Mouse (Mus musculus) ovary, adult 18-20 months (tissue): Measurements from ENCODE around the gene Stip1.
A peak's percentile ranks its signal among the peaks of the same experiment; 100 is the strongest.
"Not testable (repeated sequence)": the region's sequence is repeated elsewhere in the genome, so short reads cannot be mapped to it uniquely, and the experiment has no call there.

Source experiments
- DNase-seq: peaks from one replicate; pipeline ENCODE4 v3.0.0; 2022; ENCODE audit warnings: low spot score, mixed read lengths

The Stip1 gene

DNA sequence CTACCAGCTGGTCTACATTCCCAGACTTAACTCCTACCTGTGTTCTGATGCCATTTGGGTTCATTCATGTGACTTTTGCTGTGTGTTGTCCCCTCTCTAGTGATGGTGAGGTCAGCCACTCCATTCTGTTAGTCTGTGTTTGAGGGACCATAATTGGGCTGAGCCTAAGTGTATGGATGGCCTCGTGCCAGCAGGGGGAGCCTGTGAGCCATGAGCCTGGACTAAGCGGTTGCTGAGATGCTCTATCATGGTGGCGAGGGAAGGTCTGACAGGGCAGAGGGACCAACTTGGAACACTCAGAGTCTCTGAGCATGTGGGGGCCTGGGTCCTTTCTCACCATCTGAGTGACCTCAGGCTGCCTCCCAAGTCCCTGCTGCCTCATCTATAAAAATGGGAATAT is 24.8 kb upstream of the Stip1 start:
- DNase-seq = peak; percentile 46

DNA sequence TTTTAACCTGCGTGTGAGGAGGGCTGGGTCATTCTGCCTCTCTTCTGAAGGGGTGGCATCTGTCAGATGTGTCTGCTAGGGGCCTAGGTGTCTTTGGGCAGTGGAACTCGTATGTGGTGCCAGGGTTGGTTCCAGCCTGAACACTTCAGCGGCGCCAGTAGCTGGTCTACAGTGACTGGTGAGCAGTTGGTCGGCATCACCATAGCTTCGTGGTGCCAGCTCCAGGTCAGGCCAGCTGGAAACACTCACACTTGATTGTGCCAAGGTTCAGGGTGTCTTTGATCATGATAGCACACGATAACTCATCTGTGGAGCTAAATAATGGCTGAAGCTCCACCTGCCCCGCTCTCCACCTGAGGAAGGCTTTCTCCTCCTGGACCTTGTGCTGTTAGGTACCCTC is 23.1 kb upstream of the Stip1 start:
- DNase-seq = no peak

DNA sequence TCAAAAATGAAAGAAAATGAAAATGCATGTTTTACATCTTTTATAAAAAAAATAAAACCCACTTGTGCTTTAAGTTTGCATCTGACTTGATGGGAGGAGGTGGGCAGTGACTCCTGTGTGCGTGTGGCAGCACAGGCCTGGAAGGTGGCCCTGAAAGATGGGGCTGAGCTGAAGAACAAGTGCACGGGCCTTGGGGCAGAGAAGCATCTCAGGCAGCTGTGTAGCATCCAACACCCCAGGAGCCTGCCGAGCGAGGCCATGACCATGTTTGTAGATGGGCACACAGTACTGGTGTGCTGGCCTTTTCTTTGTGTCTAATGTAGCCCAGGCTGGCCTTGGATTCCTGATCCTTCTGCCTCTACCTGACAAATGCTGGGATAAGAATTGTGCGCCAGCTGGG is 22.3 kb upstream of the Stip1 start:
- no peak for DNase-seq

DNA sequence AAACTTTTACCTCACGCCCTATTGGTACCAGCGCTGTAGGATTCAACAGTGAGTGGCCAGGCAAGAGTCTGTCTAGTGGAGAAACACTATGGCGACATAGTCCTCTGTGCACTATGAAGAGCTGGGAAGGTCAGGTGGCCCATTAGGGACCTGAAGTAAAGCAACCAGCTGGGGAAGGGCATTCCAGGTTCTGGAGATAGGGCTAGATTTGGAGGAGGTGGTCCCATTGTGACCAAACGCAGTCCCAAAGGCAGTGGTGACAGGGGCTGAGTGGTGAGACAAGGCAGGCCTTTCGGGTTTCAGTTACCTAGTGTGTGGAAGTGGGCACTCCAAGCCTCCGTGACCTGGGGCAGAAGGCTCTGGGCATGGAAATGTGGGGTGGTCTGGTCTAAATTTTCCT is 18.8 kb upstream of the Stip1 start:
- DNase-seq = no peak

DNA sequence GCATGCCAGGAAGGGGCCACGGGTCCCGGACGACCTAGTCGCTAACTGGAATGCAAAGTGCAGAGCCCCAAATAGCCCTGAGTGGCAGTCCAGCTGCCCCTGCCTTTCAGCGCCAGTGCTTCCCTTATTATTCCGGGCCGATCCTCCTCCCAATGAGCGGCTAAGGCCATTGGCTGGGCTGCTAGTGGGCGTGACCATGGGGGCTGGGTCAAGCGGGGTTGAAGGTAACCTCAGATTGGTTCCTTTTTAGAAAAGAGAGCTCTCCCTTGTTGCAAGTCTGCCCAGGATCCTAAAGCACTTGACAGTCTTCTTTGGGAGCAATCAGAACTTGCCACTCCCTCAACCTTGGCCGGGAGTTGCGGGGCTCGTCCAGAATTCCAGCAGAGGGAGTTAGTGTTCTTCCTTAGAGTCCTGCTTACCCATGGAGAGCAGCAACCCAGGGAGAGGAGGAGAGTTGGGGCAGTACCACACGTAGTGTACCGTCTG is 18.0 kb upstream of the Stip1 start:
- peak; percentile 86 for DNase-seq

DNA sequence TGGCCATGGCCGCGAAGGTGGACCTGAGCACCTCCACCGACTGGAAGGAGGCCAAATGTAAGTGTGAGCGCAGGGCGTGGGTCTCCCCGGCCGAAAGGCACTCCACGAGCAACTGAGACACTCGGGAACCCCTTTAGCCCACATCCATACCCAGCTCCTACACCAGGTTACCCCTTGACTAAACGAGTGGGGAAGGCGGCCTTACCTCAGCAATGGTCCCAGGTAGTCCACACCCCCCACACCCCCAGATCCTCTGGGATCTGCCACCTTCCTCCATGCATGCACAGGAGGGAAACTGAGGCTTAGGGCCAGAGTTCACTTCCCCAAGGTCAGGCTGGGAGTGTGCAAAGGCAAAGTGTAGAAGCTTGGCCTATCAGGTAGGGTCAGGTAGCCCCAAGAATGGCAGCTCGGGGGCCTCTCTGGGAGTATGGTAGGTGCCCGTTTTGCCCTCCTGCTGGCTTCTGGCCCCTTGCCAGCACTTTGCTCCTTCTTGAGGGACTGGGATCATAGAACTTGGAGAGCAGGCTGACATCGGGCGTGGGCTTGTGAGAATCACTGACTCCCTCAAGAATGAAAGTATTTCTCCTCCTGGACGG is 17.5 kb upstream of the Stip1 start:
- no peak for DNase-seq

DNA sequence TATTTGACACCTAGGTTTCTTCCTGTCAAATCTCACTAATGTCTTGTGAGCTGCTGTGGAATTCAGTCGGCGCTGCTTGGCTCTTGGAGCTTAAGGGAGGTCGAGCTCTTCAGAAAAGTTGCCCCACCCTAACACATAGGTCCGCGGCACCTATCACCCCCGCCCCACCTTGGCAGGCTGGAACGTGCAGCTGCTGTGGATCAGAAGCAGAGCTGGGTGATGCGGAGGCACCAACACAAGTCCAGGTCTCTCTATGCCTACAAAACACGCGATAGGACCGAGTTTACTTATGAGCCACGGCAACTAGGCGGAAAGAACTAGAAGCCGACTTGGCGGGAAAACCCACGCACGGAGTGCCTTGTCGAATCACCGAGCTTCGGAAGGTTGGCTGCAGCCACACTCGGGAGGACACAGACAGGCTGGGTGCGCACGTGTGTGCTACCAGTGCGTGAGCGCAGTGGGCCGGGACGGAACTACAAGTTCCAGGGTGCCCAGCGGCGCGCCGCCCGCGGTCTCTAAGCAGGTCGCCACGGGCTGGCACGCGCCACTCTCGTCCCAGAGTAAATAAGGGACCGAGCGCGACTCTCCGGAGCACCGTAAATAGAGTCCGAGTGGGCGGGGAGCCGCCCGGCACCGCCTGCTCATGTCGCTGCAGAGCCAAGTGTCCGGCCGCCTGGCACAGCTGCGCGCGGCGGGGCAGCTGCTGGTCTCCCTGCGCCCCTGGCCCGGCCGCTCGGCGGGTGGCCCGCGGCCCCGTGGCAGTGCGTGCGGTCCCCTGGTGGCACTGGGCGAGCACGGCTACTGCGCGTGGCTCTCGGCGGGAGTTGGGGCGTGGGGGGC is 16.7 kb upstream of the Stip1 start, which contains the start of gene Macrod1:
Macrod1 (plus strand) TSS at position 563 of the 840 bp plus-strand sequence.
- DNase-seq = peak; percentile 64

DNA sequence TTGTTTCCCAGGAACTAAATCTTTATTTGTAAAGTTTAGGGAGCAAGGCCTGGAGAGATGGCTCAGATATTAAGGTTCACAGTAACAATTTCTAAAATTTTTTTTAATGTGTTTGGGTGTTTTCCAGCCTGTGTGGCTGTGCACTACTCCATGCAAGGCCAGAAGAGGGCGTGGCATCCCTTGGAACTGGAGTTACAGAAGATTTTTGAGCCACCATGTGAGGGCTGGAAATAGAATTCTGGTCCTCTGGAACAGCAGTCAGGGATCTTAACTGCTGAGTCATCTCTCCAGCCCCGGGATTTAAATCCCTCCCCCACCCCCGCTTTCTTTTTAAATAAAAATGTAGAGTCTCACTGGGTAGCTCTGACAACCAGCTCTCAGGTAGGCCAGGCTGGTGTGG is 15.4 kb upstream of the Stip1 start:
- DNase-seq = no peak

DNA sequence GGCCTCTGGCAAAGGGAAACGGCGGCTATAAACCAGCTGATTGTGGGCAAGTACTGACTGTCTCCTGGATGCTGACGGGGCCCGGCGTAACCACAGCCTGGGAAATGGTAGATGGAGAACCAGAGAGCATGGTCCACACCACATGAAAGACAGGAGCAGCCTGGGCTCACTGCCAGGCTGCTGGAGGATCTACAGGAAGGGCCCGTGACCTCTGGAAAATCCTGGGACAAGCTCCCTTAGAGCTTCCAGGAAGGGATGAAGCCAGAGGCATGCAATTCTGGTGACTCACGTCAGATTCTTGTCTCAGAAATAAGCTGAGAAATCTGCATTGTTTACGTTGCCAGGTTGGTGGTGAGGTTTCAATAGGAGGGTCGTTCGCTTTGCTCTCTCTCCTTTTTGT is 15.0 kb upstream of the Stip1 start:
- no peak for DNase-seq

DNA sequence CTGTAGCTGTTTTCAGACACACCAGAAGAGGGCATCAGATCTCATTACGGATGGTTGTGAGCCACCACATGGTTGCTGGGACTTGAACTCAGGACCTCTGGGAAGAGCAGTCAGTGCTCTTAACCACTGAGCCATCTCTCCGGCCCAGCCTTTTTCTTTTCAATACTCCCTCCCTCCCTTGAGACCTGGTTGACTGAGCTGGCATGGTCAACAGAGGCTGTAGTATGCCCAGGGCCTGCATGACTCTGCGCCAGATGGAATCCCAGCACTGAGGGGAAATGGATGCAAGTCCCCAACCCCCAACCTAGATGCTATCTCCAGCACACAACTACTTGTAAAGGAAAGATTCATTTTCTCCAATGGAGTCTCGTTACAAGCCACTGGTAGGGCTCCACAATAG is 13.6 kb upstream of the Stip1 start:
- DNase-seq = not testable (repeated sequence)

DNA sequence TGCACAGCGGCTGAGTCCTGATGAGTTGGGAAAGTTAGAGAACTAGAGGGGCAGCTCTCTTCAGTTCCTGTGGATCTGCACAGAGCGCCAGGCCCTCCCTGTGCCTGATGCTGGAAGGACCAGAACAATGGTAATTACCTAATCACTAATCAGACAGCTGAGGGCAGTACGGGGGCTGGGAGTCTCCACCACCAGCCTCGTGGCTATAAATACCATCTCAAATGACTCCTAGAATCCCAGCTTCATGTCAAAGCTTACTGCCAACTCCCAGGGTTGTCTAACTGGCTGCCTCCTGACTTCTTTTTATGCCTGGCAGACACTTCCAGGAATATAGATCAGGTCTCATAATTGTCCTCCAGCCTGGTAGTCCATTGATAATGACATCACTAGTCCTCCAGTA is 4.9 kb upstream of the Stip1 start:
- no peak for DNase-seq

DNA sequence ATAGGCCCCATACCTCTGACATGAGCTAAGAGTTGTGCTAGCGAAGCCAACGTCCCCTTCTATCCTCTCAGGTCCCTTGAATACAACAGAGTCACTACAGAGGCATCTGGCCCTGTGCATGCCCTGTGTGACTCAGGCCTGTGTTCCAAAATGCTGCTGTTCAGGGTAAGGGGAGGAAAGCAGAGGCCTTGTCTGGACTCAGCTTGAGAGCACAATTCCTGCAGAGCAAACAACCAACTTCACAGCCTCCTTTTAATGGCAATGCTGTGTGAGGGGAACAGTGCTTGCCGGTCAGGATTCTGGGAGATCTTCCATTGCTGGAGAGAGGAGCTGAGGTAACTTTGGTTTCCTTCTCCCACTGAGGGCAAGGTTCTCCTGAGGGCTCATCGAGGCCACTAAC is 4.5 kb upstream of the Stip1 start:
- no peak for DNase-seq

DNA sequence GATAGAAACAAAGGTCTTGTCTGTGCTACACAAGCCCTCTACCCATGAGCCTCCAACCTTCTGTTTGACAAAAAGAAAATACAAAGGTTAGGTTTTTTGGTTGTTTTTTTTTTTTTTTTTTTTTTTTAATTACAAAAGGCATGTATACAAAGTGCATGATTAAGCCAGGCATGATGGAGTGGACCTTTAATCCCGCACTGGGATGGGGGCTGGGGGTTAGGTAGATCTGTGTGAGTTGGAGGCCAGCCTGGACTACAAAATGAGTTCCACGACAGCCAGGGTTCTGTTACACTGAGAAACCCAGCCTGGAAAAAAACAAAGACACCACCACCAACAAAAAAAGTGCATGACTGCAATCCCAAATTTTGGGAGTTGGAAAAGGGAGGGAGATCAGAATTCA is 1.4 kb upstream of the Stip1 start:
- no peak for DNase-seq

DNA sequence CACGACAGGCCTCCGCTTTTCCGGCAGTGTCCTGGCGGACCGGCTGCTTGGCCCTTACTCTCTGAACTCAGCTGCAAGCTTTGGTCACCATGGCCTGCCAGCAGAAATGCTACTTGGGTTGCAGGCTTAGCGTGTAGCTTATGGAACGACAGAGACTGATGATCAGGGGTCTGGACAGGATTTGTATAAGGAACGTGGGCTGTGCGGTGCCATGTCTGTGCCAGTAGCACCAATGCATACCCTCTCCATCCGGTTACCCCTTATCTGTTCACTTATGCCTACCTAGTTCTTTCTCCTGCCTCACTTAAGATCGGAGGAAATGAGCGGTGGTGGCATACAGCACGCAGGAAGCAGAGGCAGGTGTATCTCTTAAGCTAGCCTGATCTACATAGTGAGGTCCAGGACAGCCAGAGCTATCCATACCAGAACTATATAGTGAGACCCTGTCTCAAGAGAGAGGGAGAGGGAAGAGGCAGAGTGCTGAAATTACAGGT is 917 bp upstream of the Stip1 start:
- DNase-seq = no peak

DNA sequence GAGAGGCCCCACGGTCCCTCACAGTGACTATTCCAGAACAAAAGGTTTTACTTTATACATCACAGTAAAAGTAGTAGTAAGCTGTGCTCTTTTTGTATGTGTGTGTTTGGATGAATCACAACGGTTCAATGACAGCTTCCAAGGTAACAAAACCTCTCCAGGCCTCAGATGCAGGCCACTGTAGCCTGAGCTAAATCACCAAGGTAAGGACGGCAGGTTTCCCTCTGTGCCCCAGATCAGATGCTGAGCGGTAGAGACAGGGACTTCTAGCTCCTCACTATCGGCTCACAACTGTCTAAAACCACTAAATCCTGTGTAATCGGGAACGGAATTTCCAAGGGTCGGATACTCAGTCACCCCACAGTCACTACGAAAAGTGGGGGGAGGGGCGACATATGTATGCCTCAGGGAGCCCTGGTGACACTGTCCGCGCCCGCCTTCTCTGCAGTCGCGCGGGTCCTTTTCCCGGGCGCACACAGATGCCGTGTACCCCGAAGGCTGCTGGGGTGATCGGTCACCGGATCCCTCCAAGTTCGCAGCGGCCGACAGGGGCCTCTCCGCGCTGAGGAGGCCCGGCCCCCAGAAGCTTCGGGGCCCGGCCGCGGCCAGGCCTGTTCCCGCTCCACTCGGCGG is 563 bp downstream of the Stip1 start:
- DNase-seq = no peak

DNA sequence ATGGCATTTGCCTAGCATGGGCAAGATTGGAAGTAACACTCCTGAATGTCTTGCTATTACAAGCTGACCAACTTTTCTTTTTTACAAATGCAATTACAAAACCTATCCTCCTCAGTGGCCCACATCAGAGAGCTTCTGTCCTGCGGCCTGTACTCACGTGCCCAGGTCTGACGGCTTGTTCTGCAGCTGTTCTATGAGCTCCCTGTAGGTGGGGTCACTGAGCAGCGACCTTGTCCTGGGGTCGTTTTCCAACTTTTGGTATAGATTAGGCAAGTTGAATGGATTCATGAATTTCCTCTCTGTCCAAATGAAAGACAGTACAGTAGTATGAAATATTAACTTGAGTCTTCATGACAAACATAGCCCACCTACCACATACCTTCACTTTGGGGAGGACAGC is 5.8 kb downstream of the Stip1 start:
- no peak for DNase-seq

DNA sequence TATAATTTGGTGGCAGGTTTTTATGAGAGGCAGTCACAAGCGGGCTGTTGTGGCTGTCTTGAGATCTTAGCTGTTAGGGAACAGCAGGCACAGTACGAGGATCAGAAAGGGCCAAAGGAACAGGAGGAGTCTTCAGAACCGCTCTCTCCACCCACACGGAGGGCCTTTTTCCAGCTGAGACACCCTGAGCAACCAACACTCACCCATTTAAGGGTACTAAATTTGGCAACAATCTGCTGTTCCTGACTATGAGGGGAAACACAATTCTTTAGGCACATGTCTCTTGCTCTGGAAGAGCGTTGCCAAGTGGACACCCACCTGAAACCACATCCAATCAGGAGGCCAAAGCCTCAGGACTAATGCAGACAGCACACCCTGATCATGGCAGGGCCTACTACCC is 10.2 kb downstream of the Stip1 start:
- DNase-seq = no peak

DNA sequence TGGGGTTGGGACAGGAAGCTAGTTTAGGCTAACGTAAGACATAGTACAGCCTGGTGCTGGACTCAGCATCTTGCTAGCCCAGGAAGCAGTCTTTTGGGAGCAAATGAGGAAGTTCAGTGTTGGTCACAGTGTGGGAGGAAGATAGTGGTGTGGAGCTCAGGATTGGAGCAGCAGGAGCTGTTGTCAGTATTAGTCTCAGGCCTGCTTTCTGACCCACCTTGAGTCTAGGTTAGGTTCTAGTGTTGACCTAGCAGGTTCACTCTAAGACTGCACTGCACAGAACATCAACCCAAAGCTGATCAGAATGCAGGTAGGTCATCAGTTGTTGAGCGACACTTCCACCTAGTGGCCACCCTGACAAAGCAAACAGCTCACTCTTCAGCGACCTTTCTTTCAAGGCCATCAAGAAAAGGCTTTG is 19.5 kb downstream of the Stip1 start:
- peak; percentile 54 for DNase-seq

DNA sequence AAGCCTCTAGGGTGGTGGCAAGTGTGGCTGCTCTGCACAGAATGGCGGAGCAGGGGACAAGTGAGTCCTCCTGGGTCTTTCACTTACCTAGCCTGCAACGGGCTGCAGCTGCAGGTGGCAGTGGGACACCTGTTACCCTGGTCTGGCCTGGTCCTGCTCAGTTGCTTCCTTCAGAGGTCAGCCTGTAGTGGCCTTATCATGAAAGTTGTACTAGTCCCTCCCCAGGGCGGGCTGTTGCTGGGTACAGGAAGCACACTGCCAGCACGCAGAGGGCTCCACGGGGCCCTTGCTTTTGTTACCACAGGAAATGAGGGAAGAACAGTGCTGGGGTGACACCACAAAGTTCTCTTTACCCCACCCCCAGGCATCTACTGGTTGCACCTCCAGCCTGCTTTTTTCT is 20.6 kb downstream of the Stip1 start, which contains the start of gene Fermt3:
Fermt3 (minus strand) TSS at position 279 of the 400 bp plus-strand sequence.
- DNase-seq = no peak

DNA sequence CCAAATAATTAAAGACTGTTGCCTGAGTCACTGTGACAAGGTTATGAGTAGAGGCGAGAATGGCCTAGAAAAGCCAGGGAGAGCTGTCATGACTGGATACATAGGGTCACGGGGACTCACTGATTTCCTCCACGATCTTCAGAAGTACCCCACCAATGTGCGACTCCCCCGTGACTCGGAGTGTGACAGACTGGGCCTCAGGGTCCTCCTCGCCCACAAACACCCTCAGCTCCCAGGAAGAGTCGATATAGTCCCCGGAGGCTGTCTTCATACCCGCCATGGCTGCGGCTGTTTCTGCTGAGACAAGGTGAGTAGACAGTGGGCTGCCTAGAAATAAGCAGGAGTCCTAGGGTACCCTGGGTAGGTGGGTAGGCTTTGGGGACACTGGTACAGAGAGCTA is 21.2 kb downstream of the Stip1 start:
- no peak for DNase-seq

DNA sequence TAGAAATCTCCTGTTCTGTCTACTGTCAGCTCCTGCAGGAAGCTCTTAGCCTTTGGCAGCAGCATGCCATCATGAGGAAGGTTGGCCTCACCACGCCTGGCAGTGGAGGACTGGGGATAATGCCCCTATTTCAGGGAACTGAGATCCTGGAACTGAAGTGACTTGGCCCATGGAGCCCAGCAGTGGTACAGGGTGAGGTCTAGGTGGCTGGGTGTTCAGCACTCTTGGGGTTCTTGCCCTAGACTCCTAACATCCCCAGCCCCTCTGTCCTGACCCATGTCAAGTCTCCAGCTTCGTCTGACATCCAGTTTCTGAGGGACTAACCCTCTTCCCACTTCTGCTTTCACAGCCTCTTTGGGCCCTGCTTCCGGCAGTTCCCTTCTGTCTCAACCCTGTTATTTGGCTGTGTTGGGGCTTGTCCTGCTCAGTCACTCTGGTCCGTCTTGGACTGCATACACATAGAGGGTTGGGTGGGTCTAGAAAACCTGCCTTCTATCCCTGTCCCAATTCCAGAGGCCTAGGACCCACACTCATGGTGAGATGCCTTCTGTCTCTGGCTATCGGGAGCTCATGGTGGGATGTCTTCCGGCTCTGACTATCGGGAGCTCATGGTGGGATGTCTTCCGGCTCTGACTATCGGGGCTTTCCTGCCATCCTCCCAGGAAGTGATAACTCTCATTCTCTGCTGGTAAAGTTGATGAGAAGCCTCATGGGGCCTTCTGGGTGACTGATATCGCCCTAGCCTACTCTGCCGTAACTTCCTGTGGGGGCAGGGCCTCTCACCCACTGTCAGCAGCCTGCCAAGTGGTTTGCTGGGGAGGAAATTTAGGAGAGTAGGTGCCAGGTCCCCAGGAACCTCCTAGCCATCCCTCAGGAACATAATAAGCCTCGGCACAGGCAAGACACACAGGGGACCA is 22.0 kb downstream of the Stip1 start:
- DNase-seq = no peak
